Mouse (Mus musculus) cerebellum, adult (tissue): Measurements from ENCODE around the gene Edf1.

Source experiments
- ATAC-seq: cut with Nextera tagmentation; 2 replicates; pipeline ENCODE4 v1.9.2; 2017; ENCODE audit warnings: mild to moderate bottlenecking, moderate library complexity, mixed read lengths; ENCODE audit not compliant: insufficient number of reproducible peaks, low FRiP score, low TSS enrichment

The Edf1 gene

DNA sequence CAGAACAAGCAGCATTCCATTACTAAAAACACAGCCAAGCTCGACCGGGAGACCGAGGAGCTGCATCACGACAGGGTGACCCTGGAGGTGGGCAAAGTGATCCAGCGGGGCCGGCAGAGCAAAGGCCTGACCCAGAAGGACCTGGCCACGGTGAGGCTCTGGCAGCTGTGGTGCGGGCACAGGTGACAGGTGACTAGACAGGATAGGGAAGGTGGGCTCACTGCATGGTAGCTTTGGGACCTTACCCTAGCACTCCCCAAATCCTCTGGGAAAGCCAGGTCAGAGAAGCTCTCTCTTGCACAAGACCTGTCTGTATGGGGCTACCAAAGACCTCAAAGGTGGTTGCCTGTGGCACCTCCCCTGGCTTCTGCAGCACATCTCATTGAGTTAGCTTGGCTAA, 2.9 kb downstream of the Edf1 start:
- ATAC-seq: no peak

DNA sequence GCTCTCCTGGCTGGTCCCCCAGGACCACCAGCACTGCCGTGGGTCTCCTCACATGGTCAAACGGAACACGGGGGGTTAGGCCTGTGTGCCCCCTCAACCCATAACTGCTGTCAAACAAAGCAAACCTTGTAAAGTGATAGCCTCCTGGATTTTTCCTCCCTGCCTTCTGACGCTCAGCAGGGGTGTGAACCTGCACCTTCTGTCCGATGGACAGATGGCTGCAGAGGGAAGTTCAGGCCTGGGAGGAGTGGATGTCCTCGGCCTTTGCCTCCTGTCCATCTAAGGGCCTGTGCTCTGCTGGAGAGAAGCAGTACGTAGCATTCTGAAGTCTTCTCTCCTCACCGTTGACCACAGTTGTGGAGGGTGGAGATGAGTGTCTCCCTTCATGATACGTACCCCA, 4.3 kb downstream of the Edf1 start:
- no peak for ATAC-seq

DNA sequence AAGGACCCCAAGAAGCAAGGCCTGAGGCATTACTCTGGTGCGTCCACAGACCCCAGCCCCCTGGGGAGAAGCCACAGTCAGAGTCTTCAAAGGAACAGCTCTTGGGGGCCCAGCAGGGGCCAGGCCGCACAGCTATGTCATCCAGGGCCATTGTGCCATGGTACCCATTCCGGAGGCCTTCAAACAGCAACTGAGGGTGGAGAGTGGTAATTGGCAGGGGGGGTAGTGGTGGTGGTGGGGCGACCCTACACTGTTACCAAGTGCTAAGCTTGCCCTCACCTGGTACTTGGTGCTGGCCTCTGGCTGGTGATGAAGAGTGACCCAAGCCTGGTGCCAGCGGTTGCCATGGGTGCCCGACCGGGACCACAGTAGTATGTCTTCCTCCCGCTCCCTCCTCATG, 8.1 kb downstream of the Edf1 start:
- ATAC-seq: no peak

DNA sequence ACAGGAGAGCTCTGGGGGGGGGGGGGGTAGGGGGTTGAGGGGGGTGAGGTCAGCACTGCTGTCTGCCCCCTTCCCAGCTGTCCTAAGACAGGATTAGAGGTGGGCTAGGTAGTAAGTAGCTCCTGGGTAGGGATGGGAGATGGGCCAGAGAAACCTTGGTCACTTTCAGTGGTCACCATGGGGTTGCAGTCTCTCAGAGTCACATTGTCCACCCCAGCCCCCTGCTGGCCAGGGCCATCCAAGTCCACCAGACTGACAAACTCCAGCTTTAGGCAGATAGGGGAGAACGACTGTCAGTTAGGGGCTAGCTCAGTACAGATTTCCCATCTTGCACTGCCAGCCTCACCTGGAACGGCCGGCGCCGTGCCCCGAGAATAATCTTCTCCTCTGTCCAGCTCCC, 8.9 kb downstream of the Edf1 start:
- ATAC-seq: no peak

DNA sequence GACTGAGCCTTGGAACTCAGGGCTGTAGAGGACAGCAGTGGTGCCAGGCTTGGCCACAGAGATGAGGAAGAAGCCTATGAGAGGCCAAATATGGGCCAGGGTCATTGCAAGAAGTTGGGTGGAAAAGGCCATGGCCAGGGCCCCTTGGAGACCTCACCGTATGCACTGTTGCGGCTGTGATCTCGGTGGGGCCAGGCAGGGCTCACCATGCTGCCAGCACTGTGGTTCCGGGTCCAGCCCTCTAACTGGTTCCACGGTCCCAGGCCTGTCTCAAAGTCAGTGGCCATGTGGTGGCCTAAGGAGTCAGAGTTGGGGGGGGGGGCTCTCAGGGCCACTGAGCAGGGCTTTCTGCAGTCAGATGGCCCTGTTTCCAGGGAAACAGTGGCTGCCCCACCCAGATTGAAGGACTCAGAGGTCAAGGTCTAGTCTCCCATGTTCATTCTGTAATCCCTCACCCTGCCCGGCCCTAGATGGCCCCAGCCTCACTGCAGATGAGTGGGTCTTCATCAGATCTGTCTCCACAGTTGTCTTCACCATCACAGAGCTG, 10.9 kb downstream of the Edf1 start:
- no peak for ATAC-seq

DNA sequence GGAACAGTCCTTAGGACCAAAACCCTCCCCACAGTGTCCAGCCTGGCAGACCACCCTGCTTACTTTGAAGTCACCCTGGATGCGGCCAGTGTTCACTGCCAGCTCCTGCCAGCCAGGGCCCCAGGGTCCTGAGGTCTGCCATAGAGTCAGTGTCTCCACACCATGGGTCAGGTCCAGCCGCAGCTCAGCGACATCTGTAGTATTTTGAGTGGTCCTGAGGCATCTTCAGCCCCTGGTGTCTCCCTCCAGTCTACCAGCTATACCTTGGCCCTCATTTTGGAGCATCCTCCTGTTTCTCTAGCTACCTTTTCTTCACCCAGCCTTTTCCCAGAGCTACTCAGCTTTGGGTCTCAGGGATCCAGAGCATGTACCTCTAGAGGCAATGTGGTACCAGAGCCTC, 11.7 kb downstream of the Edf1 start:
- no peak for ATAC-seq

DNA sequence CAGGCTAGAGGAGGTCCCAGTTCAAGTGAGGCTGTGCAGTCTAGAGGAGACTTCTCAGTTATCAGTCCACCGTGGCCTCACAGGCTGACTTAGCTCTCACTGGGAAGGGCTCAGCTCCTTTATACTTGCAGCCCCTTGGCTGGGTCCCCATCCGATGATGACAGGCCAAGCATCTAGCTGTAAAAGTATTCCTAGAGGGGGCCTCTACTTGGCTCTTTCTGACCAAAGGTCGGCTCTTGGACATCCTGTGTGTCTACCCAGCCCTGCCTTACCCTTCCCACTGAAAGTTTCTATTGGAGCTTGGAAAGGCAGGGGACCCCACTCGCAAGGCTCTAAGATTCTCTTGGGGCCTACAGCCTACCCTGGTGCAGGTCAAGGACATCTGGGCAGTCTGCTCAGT, 13.6 kb downstream of the Edf1 start:
- ATAC-seq: no peak

DNA sequence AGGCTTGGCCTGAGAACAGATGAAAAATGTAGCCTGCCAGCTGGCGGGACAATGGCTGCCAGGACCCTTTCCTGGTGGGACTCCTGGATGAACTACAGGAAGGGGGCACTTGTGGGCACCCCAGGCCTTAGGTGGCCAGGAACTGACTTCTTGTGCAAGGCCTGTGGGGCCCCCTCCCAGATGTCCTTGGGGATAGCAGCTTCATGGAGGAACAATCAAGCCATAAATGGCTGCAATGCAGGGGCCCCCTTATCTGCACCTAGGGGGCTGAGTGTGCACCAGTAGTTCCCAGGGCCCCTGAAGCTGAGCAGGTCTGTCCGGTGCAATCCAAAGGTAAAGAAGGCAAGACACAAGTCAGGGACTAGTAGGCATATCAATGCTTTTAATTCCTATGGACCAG, 15.4 kb downstream of the Edf1 start:
- no peak for ATAC-seq

DNA sequence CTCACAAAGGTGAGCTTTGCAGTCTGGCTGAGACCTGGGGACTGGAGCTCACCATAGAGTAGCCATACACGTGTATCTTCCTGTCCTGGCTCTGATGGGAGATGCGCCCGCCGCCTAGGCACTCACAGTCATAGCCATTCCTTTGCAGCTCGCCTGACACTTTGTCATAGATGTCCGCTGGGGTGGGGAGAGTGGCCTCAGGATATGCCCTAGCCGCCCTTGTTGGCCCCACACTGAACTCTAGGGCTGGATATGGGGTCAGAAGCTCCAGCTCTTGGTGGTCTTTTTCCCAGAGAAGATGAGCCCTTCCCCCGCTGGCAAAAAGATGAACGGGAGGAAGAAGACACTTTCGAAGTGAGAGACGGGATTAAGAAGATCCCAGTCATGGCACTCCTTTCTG, 16.5 kb downstream of the Edf1 start:
- no peak for ATAC-seq

DNA sequence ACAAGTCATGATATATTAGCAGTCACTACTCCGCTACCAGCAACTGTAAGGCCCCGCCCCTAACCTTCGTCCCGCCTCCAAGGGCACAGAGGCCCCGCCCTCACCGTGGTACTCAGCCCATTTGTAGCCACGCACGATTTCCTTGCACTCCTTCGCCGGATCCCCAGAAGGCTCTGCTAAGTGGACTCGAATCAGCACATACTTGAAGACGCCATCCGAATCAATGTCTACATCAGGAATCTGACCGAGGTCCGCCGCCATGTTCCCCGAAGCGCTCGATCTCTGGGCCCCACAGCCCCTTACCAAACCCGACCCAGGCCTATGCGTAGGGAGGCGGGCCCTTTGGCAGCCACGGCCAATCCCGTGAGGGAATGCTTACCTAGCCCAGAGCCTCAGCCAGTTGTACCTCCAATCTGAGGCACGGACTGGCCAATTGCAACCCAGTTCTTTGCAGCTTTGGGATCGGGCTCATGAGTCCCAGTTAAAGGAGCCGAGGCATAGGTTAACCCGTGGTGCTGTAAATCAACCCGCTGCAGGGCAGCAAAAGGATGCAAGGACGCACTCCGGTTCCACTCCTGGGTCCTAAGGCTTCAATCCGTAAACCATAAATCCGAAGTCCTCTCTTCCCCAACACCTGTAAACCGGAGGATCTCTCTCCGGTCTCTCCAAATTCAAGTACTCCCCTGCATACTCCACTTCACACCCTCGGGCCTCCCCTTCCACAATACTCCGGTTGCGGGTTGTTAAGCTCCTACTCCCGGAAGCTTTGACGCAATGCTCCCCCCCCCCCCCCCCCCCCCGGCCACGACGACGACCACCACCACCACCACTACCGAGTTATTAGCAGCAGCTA, 17.2 kb downstream of the Edf1 start, which contains the start of the genes Mamdc4 and Phpt1:
Gene Mamdc4, minus strand, starts transcription at position 267 of the 853 bp plus-strand sequence.
Gene Phpt1, minus strand, starts transcription at position 646 of the 853 bp plus-strand sequence.
- ATAC-seq: peak; percentile 91

DNA sequence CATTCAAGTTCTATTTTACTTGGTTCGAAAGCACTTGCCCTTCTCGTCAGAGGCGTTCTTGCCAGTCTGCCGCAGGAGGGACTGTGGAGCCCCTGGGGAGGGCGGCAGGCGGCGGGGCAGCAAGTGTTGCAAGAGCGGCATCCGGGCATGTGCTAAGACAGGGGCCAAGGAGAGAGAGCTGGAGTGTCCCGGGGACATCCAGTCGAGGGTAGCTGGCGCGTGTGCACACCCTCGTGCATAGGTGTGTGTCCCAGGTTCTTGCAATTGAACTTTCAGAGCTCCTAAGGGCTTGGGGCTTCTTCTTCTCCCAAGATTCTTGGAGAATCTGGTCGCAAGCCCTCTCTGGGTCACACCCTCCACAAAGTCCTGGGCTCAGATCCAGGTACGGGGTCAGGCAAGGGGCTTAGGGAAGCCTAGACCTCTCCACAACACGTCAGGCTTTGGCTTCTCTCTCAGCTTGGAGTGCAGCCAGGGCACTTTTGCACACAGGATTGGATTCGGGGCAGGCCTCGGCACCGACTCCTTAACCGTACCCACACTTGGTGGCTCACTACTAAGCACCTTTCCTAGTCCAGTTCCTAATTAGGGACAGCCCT, 17.9 kb downstream of the Edf1 start:
- ATAC-seq: no peak

DNA sequence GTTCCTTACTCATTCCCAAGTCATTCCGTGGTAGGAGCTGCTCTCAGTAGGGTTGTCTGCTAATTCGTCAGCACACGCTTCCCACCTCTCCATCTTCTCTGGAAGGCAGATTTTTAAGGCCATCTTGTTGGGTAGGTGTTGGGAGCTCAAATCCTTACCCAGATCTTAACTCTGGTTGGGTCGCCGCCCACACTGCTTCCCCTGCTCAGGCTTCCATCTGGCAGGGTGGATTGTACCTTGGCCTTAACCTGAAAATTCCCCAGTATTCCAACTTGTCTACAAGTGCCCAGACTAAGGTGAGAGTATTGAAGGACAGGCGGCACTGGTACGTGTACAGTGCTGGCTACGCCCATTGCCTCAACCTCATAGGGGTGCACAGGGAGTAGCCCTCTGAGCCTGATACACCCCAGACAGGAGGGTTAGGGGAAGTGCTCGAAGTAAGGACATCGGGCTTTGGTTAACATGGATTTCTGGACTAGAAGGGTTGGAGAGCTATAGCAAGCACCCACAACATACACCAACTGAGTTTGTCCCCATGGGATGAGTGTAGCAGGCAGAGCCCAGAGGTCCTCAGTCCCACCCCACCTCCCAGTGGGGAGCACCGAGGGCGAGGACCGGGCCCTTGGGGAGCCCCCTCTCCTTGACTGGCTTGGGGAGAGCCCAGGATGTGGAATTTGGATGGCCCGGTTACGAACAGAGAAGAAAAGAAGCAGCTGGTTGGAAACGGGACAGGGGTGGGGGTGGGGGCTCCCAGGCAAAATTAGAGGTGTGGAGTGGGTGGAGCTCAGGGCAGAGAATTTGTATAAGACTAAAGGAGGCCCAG, 18.6 kb downstream of the Edf1 start:
- no peak for ATAC-seq

DNA sequence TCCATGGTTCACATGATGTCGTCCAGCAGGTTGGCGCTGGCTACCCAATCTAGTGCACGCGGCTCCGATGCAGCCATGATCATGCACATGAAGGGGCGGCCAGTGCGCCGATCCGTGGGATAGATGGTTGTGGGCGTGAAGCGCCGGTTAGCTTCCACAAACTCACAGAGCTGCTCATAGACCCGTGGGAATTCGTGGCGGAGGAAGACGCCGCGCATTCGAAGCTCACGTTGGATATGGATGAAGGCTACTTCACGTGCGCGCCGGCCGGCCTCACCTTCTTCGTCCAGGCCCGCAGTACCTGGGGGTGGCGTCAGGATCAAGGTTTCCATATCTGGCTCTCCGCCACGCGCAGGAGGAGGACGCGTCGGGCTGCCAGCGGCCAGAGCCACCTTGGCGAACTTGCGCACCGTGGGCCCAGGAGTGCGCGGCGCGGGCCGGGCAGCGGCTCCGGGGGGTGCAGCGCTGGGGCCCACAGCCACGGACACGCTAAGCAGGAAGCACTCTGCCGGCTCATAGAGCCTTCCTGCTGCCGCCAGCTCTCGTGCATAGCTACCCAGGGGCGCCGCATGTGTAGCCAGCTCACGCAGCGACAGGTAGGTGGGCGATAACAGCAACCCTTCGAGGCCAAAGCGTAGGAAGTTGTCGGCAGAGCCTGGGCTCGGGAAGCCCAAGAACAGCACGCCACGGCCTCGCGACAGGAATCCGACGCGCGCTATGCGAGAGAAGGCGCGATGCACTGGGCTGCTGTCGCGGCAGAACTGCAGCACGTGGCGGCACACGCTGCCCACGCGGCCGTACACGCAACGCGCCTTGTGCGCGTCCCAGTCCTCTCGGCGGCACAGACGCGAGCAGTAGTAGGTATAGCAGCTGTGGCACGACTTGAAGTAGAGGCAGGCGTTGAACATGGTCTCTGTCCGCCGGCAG, 19.6 kb downstream of the Edf1 start:
- ATAC-seq: no peak

DNA sequence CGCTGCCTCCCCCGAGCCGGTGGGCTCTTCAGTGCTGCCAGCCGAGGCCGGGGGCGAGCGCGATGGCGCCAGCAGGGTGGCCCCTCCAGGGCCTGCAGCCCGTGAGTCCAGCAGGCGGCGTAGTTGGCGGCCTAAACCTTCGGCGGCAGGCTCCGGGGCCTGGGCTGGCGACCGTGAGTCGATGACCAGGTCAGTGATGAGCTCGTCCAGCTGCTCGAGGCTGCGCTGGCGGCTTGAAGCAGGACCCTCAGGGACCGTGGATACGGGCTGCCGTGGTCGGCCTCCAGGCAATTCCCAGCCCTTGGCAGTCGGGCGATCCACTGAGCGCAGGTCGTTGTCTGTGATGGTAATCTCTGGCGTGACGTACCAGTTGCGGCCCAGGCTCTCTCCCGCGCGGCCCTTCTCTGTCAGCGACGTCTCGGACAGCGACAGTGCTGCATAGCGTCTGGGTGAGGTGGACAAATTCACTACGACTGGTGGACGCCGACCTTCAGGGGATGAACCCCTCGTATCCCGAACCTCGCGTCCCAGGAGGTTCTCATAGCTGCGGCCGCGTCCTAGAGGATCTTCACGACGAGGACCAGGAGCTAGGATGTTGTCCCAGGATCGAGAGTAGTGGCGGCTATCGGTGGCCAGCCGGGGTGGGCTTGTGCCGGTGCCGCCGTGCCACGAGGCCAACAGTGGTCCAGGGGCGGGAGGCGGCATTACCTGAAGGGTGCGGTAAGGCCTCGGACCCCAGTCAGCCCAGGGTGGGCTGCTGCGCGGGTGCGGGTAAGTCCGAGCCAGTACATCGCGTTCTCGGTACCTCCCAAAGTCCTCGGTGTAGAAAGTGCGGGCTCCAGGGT, 20.5 kb downstream of the Edf1 start:
- ATAC-seq: no peak

DNA sequence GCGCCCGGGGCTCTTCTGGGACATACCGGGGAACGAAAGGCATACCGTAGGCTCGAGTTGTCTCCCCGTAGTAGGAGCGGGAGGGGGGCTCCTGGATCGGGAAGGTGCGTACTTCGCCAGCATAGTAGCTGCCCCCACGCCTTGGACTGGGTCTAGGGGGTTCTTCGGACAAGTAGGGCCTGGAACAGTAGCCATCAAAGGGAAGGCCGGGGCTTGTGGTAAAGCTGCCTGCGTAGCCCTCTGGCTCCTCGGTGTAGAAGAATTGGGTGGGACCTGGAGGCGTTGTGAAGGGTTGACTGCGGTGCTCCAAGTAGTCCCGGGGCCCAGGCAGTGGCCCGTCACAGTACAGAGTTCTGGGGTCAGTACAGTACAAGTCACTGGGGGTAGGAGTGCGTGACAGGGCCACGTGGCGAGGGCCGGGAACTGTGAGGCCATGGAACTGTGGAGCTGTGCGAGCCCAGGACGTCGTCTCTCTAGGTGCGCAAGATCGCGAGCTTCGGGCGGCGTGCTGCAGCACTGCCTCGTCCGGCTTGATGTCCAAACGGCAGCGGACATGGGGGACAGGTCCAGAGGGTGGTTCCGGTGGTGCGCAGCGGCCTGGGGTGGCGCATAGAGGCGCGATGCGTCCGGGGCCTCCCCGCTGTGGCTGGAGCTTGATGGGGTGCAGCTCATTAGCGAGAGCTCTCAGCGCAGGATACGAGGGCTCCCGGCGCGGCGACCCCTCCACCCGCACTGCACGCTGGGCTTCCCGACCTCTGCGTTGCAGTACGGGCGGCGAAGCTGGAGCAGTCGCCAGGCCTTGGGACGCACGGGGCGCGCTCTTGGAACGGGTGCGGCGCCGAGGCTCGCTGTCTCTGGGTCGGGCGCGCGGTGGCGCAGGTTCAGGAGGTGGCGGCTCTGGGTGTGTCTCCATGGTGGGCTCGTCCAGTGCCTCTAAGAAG, 21.4 kb downstream of the Edf1 start:
- no peak for ATAC-seq

DNA sequence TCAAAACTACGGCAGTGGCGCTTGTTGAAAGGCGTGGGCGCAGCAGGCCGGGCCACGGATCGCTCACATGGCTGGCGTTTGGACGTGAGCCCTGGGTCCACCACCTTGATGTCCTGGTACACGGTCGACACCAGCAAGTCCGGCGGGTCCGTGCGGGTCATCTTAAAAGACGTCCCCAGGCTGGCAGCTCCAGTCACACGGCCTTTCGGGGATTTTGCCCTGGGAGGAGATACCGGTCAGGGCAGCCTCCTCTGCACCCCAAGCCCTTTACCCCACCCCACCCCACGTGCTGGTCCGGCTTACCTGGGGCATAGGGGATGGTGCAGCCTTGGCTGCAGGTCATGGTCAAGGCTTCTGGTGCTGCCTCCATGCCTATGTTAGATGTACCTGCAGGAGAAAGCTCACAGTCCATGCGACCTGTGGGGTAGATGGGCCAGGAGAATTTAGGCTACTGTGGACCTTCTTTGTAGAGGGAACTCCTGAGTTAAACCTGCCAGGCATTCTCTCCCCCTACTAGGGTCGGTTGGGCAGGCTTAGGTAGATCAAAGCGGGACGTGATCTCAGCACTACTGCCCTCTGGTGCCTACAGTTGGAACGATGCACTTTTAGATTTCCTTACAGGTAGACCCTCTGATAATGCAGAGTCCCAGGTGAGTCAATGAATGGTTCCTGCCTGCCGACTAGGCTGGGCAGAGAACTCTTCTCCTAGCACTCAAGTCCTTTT, 22.3 kb downstream of the Edf1 start:
- ATAC-seq: no peak

DNA sequence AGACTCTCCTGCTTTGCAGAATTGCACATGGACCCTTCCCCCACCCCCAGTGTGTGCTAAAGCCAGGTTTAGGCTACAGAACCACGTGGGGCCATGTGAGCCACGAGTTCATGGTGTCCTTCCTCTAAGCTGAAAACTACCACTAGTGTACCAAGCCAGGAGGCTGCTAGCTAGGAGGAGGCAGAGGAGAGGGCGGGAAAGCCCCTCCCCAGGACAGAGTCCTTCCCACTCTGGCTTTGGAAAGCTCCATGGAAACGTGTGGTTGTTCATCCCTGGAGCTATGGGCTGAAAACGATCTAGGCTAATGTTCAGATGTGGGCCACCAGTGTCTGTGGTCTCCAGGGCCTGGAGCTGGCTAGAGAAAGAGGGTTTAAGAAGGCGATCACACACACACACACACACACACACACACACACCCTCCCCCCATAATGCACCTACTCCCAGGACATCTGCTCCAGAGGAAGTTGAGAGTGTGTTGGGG, 23.0 kb downstream of the Edf1 start:
- ATAC-seq: no peak
